Mouse (Mus musculus): ENCODE measurements around the gene Scn4a.

The Scn4a gene

GRCm38 (mm10) chr11:106313533-106313932 is 39.6 kb downstream of the Scn4a start:
- DNase-seq: peak in 1 of 2 experiments; percentile 39

DNA sequence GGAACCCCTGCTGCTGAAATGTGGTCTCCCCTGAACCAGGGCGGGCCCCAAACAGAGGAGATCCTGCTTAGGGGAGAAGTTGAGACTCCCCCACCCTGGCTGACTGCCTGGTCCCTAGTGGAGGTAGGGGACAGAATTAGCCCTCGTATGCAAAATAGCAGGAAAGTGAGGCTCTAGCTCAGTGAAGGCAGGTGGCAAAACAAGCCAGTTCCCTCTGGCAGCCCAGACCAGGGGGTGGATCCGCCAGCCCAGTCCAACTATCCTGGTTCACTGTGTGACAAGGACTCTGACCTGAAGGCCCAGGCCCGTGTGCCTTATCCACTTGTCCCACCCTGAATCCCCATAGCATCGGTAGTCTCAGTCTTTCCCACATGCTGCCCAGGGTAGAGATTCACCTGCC is 43.0 kb downstream of the Scn4a start:
- no peak for DNase-seq

DNA sequence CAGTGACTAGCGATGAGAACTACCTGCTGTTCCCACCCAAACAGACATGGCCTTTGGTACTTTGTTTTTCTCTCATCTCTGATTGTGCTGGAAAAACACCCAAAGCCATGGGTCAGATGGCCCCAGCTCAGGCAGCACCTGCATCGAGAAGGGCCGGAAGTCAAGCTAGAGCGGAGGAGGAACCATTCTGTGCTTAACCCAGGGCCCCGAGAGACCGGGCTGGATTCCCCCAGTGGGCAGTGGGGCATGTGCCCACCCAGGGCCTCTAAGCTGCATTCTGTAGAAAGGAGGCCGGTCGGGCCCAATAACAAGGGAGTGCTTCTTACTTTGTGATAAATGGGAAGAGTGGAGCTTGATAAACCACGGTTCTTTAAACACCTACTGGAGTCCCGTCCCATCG is 44.9 kb downstream of the Scn4a start:
- peak; percentile 32 to 49 for DNase-seq

DNA sequence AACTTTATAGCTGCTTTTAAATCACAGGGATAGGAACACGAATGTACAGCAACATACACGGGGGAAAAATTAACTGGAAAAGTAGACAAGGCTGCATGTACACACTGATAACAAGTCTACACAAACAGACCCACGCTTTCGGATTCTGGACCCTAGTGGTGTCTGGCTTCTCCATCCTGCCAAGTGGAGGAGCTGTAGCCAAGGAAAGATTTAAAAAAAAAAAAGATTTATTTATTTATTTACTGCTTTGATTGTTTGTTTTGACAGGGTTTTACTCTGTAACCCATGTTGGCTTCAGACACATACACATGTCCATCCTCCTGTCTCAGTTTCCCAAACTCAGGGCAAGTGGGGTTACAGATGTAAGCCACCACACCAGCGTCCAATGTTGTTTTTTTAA is 45.7 kb downstream of the Scn4a start:
- DNase-seq: no peak

DNA sequence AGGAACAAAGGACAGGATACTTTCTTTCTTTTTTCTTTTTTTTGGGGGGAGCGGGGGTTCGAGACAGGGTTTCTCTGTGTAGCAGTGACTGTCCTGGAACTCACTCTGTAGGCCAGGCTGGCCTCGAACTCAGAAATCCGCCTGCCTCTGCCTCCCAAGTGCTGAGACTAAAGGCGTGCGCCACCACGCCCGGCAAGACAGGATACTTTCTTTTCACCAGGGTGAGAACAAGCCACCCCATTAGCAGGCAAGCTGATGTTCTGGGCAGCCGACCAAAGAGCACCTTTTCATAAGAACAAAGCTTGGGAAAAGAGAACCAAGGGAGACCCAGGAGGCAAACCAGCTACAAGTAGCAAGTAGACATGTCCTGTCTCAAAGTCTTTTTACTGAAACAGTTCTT is 46.3 kb downstream of the Scn4a start:
- no peak for DNase-seq

GRCm38 (mm10) chr11:106306065-106306385 is 47.1 kb downstream of the Scn4a start:
- no peak for DNase-seq

DNA sequence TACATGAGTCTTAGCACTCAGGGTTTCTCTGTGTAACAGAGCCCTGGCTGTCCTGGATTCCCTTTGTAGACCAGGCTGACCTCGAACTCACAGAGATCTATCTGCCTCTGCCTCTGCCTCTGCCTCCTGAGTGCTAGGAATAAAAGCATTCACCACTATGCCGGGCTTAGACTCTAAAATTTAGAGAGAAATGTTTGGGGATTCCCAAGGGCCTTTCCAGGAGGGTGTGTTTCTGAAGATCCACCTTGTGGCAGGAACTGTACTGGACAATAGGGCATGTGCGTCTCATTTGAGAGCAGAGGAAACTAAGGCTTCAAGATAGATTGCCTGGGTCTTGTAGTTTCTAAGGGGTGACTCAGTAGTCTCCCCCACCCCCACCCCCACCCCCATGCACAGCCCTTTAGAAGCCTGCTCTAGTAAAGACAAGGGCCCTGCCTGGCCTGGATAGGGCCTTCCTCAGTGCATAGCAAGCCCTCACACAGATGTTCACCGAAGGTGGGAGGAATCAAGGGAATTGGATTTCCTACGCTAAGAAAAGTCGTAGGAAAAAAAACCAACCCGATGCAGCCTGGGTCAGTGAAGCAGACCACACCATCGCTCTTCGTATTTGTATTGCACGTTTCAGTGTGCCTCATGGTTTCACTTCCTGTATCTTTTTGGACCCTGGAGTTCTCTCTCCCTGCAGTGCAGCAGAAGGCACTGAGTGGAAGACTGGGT is 47.6 kb downstream of the Scn4a start:
- DNase-seq: no peak

GRCm38 (mm10) chr11:106302634-106303033 is 50.5 kb downstream of the Scn4a start:
- peak; percentile 81 to 83 for DNase-seq

DNA sequence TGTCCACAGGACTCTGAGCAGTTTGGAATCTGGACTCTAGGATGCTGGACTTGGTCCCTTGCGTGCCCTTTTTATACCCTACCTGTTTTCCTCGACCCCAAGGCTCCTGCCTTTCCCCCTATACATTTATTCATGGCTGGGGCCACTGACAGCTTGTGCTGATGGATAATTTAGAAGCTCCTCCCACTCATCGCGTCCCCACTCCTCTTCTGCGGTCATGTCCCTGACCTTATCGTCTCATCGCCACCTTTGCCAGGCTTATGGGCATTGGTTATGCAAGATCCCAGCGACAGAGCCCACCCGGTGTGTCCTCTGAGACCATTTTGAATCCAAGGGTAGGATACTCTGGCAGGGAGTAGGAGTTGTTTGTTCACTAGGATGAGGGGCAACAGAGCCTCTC is 51.3 kb downstream of the Scn4a start, which contains the start of gene Gh:
TSS of gene Gh (minus strand) at position 101 of the 400 bp plus-strand sequence.
- DNase-seq: no peak

- no peak for DNase-seq
Observed at GRCm38 (mm10) chr11:106291861-106292260, 61.2 kb downstream of the Scn4a start.

DNA sequence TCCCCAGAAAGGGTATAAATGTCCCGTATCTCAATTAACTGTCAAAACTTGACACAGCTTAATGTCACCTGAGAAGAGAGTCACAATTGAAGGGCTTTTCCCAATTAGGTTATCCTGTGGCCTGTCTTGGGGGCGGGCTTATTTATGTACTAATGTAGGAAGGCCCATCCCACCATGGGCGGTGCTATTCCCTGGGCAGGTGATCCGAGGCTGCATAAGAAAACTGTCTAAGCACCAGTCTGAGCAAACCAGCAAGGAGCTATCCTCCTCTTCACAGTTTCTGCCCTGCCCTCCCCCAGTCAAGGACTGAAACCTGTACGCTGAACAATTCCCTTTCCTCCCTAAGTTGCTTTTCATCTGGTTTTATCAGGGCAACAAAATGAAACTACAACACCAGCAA is 62.7 kb downstream of the Scn4a start:
- no peak for DNase-seq

DNA sequence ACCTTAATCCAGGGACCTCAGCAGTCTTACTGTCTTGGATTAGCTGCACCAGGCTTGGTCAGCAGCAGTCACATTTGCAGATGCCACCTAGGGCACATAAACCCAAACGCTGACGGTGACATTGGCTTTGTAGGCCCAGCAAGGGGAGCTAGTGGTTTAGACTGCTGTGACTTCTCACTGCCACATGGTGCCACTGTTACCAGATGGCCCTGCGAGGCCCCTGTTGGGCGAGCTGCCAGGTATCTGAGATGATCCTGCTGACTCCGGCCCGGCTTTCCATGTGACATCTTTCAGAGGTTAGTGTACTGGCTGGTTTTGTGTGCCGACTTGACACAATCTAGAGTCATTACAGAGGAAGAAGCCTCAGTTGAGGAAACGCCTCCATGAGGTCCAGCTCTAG is 63.7 kb downstream of the Scn4a start:
- DNase-seq: peak; percentile 80 to 89

DNA sequence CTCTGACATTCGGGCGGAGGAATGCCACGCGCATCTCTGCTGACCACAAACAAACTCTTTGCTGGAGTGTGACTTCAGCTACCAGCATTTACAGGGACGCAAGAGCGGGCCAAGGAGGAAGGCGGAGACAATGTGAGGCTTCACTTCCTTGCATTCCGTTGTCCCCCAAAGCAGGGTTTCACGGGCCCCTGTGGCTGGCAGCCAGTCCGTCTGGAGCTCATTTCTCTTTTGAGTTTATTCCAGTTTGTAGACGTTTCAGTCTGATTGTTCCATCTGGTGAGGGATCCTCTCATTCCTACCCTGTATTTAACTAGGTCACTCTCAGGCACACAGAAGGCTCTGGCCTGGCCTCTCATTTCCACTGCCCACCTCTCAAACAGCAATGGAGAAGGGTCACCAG is 66.1 kb downstream of the Scn4a start:
- DNase-seq: no peak

DNA sequence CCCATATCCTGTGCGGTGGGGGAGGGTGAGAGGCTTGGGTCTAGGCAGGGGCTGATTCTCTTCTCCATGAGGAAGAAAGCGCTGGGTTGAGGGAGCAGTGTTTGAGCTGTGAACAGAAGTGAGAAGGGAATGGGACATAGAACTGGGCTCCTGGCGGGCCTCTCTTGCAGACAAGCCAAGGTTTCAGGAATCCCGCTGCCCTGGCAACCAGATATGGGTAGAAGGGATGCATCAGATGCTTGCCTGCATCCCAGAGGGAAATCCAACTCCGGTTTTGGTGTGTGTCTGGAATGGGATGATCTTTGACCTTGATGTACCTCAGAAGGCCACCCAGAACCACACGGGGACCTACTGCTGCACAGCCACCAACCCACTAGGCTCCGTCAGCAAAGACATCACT is 66.9 kb downstream of the Scn4a start:
- no peak for DNase-seq

DNA sequence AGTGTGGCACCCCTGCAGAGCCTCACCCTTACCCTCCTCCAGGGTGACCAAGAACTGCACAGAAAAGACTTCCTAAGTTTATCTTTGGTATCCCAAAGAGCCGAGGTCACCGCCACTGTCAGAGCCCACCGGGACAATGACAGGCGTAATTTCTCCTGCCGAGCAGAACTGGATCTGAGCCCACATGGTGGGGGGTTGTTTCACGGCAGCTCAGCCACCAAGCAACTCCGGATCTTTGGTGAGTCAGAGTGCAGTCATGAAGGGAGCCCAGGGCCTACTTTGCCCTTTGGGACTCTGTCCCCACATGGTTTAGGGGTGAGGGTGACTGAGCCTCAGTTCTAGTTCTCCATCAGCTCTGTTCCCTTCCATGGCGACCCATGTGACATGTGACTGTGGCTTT is 69.0 kb downstream of the Scn4a start:
- DNase-seq: no peak

- no peak for DNase-seq
Observed at GRCm38 (mm10) chr11:106283371-106283770, 69.7 kb downstream of the Scn4a start.

DNA sequence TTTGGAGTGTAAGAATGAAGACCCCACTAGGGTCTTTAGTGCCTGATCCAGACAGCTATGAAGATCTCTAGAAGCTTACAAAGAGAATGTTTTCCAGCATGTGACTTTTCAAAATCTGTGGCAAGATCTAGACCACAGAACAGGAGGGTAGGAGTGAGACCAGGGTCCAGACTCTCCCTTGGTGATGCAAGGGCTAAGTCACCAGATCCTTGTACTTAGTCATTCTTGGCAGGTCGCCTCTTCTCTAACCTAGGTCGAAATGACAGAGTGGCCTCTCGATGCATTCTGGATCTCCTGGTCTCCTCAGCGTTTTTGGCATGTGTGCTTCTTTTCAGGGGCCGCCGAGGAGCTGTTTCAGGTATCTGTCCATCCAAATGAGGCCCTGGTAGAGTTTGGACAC is 70.6 kb downstream of the Scn4a start:
- DNase-seq: no peak

- DNase-seq: peak; percentile 96
Observed at GRCm38 (mm10) chr11:106276454-106276853, 76.6 kb downstream of the Scn4a start, which contains the start of gene Tcam1. Gene Tcam1 (plus strand): TSS chr11:106276672.

GRCm38 (mm10) chr11:106274971-106275411 is 78.1 kb downstream of the Scn4a start:
- DNase-seq: peak; percentile 50 to 70

DNA sequence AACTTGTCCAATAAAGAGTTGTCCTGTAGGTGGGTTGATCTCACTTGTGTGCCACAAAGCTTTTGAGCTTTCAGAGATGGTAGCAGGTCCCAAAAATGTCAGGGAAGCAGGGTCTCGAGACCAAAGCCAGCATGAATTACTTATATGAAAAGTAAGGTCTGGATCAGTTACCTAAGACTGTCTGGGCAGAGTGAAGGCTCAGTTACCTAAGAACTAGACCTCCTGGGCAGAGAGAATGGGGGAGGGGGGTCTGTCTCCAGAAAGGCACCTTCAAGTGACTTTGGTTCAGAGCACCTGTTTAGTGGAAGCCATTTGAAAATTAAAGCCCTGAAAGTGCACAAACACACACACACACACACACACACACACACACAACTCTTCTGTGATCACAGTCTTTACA is 78.7 kb downstream of the Scn4a start:
- no peak for DNase-seq

- DNase-seq: no peak
Observed at GRCm38 (mm10) chr11:106273811-106274210, 79.3 kb downstream of the Scn4a start.

- no peak for DNase-seq
Observed at GRCm38 (mm10) chr11:106273311-106273684, 79.8 kb downstream of the Scn4a start.

DNA sequence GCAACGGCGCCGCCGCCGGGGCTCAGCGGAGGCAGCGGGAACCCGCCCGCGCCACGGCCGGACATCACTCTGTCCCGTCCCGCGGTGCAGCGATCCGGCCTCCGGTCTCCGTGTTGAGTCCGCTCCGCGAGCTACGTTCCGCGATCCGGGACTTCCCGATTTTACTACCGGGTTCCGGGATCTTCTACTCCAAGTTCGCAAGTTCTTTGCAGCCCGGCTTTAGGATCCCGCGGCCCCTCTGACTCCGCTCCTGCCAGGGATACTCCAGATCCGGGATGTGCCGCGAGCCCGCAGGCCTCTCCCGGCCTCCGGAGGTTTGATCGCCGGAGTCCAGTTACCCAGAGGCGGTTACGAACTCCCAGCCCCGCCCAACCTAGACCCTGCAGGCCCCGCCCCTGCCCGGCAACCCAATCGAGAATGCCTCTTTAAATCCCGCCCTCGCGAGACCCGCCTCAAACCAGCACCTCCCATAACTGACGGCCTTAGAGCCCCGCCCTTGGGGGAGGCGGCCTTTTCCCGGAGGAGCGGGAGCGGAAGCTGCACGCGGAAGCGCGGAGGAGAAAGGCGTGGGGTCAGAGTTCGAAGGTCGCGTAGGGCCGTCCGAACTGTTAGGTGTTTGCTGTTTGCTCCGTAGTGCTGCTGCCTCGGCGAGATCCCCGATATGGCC is 80.3 kb downstream of the Scn4a start, which contains the start of gene Smarcd2:
TSS of gene Smarcd2 (minus strand) at position 329 of the 667 bp plus-strand sequence.
- peak; percentile 99 to 100 for DNase-seq

Data from kidney, postnatal 4 days (tissue).